Mouse (Mus musculus) 3134 (cell line): ENCODE measurements around the gene Cort.

ENCODE experiments used
- DNase-seq: peaks from one replicate; pipeline ENCODE4 v3.0.0-alpha.2; 2011; ENCODE audit warnings: low spot score; ENCODE audit not compliant: insufficient read length; ENCODE audit errors: extremely low read depth

Cort gene

GRCm38 (mm10) chr4:149126663-149127062 lies at the start of gene Cort:
Gene Cort, minus strand, starts transcription at chr4:149126763.
- DNase-seq = no peak

DNA sequence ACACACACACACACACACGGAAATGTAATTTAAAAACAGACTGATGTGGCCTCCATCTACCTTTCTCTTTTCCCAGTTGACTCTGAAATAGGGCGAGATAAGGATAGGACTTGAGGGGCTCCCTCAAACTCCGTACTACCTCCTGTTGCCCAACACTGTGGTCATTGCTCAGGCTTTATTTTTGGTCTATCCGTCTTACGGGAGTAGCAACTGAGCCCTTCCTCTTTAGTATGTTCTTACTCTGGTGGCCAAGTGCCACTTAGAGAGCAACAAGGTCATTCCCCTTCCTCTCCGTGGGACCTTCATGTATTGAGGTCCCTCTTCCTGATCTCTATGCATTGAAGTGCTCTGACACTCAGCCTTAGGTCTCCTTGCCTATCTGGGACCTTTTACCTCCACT lies 47.1 kb upstream of the Cort start:
- DNase-seq = no peak

DNA sequence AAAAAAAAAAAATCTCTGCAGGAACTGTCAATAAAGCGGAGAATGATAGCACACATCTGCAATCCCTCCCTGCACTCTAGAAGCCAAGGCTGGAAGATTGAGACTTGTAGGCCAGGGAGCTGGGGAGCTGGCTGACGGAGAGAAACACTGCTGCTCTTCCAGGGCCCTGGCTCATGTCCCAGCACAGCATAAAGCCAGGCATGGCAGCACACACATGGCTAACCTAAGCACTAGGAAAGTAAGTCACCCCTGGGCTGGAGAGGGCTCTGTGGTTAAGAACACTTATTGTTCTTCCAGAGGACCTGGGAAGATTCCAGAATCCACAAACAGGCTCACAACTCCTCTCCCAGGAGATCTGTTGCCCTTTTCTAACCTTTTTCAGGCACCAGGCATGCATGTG lies 46.1 kb upstream of the Cort start:
- peak; percentile 61 for DNase-seq

- DNase-seq = peak; percentile 48
Measured at GRCm38 (mm10) chr4:149172083-149172482, 45.5 kb upstream of the Cort start.

- DNase-seq = peak; percentile 68
Measured at GRCm38 (mm10) chr4:149171581-149171981, 45.0 kb upstream of the Cort start.

DNA sequence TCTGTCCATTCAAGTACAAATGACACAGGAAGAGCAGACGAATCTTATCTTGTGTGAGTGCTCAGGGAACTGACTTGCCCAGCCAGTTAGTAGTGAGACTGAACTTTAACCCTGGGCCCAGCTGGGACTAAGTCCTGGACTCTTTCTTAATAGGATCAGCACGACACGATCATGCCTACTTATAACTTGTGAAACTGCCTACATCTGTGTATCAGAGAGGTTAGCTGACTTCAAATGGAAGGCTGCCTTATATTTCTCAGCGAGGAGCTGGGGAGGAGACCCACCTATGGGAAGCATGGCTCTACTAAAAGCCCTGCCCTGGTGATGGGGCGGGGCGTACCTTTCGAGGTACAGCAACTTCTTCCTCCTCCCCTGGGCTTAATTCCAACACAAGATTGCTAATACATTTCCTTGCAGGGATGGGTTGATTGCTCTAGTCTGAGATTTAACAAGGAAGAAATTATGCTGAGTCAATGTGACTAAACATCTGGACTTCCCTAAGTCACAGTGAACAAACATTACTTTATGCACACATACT lies 43.9 kb upstream of the Cort start:
- DNase-seq = peak; percentile 76

GRCm38 (mm10) chr4:149169926-149170325 lies 43.4 kb upstream of the Cort start:
- DNase-seq = peak; percentile 56

DNA sequence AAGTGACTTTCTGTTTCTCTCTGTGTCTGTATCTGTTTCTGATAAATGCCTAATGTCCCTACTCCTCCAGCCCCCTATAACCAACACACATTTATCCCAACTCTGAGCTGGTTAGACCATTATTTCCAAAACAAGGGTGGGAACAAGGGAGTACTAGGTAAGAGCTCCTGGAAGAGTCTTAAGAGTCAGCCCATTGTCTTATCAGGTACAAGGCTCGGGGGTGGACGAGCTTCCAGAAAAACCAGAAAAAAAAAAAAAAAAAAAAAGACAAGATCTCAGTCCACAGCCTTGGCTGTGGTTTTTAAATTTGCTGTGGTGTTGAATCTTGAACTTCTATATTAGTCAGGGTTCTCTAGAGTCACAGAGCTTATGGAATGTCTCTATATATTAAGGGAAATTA lies 41.5 kb upstream of the Cort start:
- DNase-seq = no peak

DNA sequence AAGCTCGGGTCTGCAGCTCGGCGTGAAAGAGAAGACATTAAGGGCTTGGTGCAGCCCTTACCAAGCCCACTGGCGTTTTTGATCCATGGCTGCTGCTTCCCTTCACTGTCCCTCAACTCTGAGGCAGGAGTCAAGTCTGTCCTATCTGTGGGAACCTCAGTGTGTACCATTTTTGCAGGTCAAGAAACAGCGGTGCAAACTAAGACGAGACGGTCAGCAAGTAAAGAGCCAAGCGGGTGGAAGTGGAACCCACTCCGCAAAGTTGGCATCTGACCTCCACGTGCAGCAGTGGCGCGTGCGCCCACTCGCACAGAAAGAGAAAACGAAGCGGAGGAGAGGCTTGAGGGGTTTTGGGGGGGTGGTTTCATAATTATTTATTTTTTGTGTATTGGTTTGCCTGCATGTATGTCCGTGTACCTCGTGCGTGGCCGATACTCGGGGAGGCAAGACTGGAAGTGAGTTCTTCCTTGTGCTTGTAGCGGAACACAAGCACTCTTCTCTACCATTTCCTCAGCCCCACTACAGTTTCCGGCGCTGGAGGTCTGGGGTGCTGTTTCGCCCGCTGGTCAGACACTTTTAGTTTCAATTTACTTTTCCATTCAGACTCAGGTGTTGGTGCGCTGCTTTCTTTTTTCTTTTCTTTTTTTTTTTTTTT lies 40.5 kb upstream of the Cort start:
- DNase-seq = no peak

DNA sequence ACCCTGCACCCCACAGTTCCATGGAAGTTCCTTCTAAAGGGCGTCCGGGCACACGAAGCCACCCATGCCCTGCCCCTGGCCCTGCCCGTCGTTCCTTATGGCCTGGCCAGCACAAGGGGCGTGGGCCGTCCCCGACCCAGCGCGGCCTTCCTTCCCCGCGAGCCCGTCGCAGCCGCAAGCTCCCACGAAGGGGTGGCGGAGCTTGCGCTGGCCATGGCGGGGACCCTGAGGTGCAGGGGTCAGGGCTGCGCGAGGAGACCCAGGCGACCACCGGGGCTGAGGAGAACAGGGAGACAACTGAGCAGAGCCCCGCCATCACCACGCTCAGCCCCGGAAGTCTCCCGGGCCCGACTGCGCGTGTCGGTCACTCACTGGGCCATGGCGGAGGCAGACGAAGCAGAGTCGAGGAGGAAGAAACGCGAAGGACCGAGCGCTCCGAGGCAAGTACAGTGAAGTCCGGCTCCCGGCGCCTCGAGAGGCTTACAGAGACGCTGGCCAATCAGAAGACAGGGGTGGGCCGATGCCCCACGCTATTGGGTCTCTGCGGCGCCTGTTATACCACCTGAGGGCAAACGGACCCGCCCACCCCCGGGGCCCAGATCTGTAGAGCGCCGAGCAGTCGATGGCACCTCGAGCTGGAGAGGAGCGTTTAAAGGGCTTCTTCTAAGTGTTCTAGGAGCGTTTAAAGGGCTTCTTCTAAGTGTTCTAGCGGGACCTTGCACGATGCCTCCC lies 39.8 kb upstream of the Cort start, which contains the start of gene Pgd:
Gene Pgd (minus strand): TSS at position 557 of the 732 bp plus-strand sequence.
- DNase-seq = peak; percentile 96

- DNase-seq = no peak
Measured at GRCm38 (mm10) chr4:149164150-149164549, 37.6 kb upstream of the Cort start.

- no peak for DNase-seq
Measured at GRCm38 (mm10) chr4:149163196-149163595, 36.6 kb upstream of the Cort start.

- DNase-seq = peak; percentile 41
Measured at GRCm38 (mm10) chr4:149161166-149161565, 34.6 kb upstream of the Cort start.

DNA sequence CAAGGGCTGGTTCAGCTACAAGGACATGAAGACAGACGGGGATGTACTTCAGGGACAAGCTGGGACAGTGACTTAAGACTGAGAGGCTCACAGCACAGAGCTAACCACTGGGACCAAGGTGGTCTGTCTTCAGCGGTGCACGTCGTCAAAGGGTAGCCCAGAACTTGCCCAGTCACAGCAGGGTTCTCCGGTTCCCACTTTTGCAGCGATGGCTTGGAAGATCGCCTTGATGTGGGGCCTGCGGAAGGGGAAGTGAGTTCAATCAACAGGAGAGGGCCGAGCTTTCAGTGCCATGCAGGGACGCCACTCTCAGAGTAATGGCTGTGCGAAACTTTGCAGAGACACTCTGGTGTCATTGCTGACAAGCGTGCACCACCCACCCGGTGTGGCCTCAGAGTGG lies 33.3 kb upstream of the Cort start:
- DNase-seq = no peak

DNA sequence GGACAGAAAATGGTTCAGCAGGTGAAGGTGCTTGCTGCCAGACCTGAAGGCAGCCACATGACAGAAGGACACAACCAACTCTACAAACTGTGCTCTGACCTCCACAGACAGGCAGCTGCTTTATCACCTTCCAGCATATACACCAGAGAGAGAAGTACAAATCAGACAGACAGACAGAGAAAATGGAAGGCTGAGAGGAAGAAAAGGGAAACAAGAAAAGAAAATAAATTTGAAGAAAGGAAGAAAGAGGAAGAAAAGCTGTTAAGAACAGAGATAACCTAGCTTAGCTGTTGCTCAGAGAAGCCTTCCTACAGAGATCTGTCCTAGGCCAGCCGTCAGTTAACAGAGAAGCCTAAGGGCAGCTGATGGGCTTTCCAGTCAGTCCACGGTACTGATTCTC lies 32.6 kb upstream of the Cort start:
- DNase-seq = no peak

- no peak for DNase-seq
Measured at GRCm38 (mm10) chr4:149157415-149157973, 30.9 kb upstream of the Cort start.

DNA sequence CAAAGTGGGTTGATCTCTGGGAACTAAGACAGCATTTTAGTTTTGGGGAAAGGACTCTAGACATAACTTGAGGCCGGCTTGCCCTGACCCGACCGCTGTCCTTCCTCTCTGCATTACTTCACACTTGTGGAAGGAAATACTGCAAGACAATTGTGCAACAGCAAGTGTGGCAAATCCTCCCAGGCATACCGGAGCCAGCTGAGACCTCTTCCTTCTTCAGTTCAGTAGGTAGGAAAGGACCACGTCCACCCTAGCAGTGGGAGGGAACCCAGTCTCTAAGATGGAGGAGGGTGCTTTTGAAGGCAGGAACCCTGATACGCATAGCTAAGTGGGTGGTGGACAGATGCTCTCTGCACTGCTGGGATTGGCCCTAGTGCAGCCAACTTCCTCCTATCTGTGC lies 29.1 kb upstream of the Cort start:
- DNase-seq = no peak

DNA sequence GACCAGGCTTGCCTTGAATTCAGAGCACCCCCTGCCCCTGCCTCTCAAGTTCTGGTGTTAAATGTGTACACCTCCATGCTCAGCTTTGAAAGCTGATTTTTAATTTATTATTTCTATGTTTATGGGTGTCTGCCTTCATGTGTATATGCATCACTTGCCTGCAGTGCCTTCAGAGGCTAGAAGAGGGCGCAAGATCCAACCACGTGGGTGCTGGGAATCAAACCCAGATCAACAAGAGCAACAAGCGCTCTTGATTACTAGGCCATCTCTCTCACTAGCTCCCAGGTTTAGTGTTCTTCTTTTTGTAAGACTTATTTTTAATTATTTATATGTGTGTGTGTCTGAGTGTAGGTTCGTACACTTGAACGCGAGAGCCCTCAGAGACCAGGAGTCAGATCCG lies 28.3 kb upstream of the Cort start:
- DNase-seq = no peak

DNA sequence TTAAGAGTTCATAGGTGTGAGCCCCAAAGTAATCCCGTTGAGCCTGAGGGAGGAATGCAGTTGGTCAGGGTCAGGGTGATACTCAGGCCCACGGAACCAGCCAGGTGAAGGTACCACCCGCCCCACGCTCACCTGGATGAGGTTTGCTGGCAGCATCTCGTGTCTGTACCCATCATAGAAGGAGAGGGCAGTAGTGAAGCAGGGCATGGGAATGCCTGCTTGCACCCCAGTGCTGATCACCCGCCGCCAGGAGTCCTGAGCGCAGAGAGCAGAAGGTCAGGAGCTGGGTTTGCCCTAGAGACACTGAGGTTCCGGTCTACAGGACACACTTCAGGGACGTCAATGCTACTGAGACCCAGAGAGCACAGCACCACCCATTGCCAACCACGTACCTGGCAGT lies 24.2 kb upstream of the Cort start:
- no peak for DNase-seq

GRCm38 (mm10) chr4:149150256-149150655 lies 23.7 kb upstream of the Cort start:
- DNase-seq = no peak

GRCm38 (mm10) chr4:149149611-149150010 lies 23.0 kb upstream of the Cort start:
- DNase-seq = no peak

DNA sequence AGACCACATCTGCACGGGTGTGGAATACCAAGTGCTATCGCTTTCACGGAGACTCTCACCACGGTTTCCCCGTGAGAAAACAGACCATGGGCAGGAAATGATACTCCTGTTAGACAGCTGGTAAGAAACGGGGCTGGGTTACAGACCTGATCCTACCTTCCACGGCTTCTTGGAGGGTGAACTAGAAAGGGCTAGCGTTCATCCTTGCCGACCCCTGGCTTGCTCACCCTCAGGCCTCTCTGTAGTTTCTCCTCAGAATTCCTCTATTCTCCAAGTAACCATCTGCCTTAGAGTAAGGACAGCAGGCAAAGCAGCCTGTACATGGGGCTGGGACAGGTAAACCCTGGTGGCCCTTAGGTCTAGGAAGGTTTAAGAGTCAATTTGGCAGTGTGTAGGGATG lies 22.6 kb upstream of the Cort start:
- DNase-seq = no peak
